Mouse (Mus musculus): ENCODE data around the gene Tet3. TPM values are rescaled to one million over a fixed set of nuclear protein-coding genes. Genes with fewer than 3 reads are reported as not detected.
A peak's percentile ranks its signal among the peaks of the same experiment; 100 is the strongest.

Tet3 gene
- total and polyA plus RNA-seq, 3 experiments: 6.2 to 23.6 (median 13.7) TPM

DNA sequence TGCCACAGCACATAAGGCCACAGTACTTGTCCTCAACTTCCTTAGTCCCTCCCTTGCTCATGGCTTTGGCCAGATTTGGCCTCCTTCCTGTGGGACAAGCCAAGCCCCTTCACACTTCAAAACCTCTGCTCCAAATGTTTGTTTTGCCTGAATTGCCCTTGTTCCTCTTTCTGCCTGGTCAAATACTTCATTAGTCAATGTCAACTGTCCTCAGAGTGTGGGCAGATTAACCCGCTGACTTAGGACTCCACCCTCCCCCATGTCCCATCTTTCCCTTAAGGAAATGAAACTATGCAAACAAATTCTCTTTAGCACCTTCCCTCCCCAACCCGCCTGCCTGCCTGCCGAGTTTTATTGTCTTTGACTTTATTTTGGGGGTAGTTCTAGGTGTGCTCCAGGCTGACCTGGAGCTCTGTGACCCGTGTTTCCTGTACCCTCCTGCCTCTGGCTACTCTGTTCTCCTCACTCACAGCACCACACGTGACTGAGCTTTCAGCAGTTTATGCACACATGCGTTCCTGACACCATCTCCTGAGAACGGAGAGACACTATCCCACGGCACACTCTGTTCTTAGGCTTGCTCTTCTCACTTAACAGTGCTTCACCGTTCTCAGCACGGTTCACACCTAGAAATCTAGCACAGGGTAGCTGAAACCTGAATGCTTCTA lies 23.7 kb upstream of the Tet3 start:
- Histone ChIP-seq H3K4me1 (ENCODE audit: control insufficient read depth, insufficient read depth, low read length) (peaks cover 3% of the 10 kb centered on the region), H3K27me3 (ENCODE audit: control insufficient read depth, insufficient read depth, low read length) (no peaks in the 10 kb centered on the region), H3K9ac (ENCODE audit: low read depth, low read length) (no peak overlapping the region), H3K79me2 (replicated peaks; ENCODE audit: control insufficient read depth, insufficient read depth, low read length) (no peaks in the 10 kb centered on the region), H3K27ac (no peak overlapping the region), H3K4me3 (no peak overlapping the region), H3K36me3 (ENCODE audit: control insufficient read depth, insufficient read depth, low read length) (no peaks in the 10 kb centered on the region)
- 64% methylated on average over 10 of the region's 10 CpGs for WGBS
- intact Hi-C loops (cut with DNase I): no loop called here
- peak in 1 of 2 experiments; percentile 46 for DNase-seq
- TF ChIP-seq EP300 (IDR thresholded peaks at IDR 0.05; ENCODE audit: insufficient read depth, low read depth, low read length) (no peak), CTCF (IDR thresholded peaks at IDR 0.05) (no peak), POLR2A (IDR thresholded peaks at IDR 0.05; ENCODE audit: insufficient read depth, low read depth, low read length) (no peak)

DNA sequence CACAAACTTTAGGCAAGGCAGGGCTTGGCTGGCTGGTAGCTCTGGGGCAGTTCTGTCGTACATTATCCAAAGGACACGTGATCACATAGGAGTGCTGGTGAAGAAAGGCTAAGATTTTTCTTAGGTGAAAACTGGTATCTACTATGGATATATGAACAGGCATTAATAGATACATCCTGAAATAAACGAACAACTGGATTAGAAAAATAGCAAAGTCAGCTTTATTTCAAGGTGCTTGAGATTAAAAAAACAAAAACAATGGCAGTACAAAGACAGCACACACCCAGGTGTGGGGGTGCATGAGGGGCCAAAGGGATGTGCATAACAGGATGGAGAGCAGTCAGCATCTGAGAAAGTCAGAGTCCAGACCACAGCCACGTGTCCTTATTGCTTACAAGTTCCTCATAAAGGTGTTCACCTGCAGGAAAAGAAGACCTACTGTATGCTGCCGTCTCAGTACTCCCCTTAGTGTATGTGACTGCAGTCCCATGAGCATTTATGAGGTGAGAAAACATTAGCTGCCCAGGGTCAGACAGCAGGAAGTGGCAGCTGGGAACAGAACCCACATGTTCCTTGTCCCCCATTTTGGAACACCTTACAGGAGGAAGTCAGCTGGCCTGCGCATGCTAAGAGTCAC lies 21.3 kb upstream of the Tet3 start:
- H3K4me1 ChIP-seq (ENCODE audit: control insufficient read depth, insufficient read depth, low read length): peaks cover 1% of the 10 kb centered on the region; the same call in 1 of the 2 replicates
- TF ChIP-seq EP300 (IDR thresholded peaks at IDR 0.05; ENCODE audit: insufficient read depth, low read depth, low read length) (no peak), CTCF (IDR thresholded peaks at IDR 0.05) (no peak), POLR2A (IDR thresholded peaks at IDR 0.05; ENCODE audit: insufficient read depth, low read depth, low read length) (no peak)
- H3K4me3 ChIP-seq: no peak overlapping the region
- intact Hi-C loops (cut with DNase I): no loop called here
- no peak overlapping the region for H3K27ac ChIP-seq
- WGBS: 88% methylated on average over 6 of the region's 6 CpGs
- no peaks in the 10 kb centered on the region for H3K36me3 ChIP-seq (ENCODE audit: control insufficient read depth, insufficient read depth, low read length)
- H3K9ac ChIP-seq (ENCODE audit: low read depth, low read length): no peak overlapping the region
- H3K79me2 ChIP-seq (replicated peaks; ENCODE audit: control insufficient read depth, insufficient read depth, low read length): no peaks in the 10 kb centered on the region
- DNase-seq: no peak
- no peaks in the 10 kb centered on the region for H3K27me3 ChIP-seq (ENCODE audit: control insufficient read depth, insufficient read depth, low read length)

DNA sequence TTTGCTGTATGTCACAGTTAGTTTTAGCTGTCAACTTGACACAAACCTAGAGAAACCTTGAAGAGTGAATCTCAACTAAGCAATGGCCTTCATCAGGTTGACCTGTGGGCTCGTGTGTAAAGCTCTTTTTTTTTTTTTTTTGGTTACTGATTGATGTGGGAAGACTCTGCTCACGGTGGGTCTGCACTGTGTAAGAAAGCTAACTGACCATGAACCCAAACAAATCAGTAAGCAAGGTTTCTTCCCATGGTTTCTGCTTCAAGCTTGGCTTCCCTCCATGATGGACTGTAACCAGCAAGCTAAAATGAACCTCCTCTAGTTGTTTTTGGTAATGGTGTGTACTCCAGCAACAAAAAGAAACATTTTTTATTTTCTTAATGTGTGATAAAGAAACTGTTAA lies 20.3 kb upstream of the Tet3 start:
- Histone ChIP-seq H3K9ac (ENCODE audit: low read depth, low read length) (no peak overlapping the region), H3K4me1 (ENCODE audit: control insufficient read depth, insufficient read depth, low read length) (peaks cover 1% of the 10 kb centered on the region; the same call in 1 of the 2 replicates), H3K79me2 (replicated peaks; ENCODE audit: control insufficient read depth, insufficient read depth, low read length) (no peaks in the 10 kb centered on the region), H3K27me3 (ENCODE audit: control insufficient read depth, insufficient read depth, low read length) (no peaks in the 10 kb centered on the region), H3K4me3 (no peak overlapping the region), H3K27ac (no peak overlapping the region), H3K36me3 (ENCODE audit: control insufficient read depth, insufficient read depth, low read length) (no peaks in the 10 kb centered on the region)
- intact Hi-C loops (cut with DNase I): no loop called here
- TF ChIP-seq EP300 (IDR thresholded peaks at IDR 0.05; ENCODE audit: insufficient read depth, low read depth, low read length) (no peak), POLR2A (IDR thresholded peaks at IDR 0.05; ENCODE audit: insufficient read depth, low read depth, low read length) (no peak), CTCF (IDR thresholded peaks at IDR 0.05) (no peak)
- DNase-seq: no peak
- 84% methylated on average over 2 of the region's 2 CpGs for WGBS

DNA sequence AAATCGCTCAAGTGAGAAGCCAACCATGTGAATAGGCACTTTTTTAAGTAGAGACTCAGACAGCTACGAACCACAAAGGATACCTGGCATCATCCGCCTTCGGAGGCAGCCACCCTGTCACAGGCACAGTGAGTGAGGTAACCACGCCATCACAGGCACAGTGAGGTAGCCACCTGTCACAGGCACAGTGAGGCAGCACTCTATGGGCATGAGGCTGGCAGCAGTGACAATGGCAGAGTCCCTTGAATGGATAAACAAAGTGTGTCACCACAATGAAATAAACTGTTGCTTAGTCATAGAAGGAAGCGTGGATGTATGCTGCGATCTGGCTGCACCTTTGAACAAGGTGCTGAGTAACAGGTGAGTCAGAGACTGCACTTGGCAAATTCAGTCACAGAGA lies 19.7 kb upstream of the Tet3 start:
- no peak for DNase-seq
- peaks cover 1% of the 10 kb centered on the region; the same call in 1 of the 2 replicates for H3K4me1 ChIP-seq (ENCODE audit: control insufficient read depth, insufficient read depth, low read length)
- H3K27ac ChIP-seq: no peak overlapping the region
- no peaks in the 10 kb centered on the region for H3K79me2 ChIP-seq (replicated peaks; ENCODE audit: control insufficient read depth, insufficient read depth, low read length)
- intact Hi-C loops (cut with DNase I): no loop called here
- H3K27me3 ChIP-seq (ENCODE audit: control insufficient read depth, insufficient read depth, low read length): no peaks in the 10 kb centered on the region
- 97% methylated on average over 7 of the region's 7 CpGs for WGBS
- TF ChIP-seq CTCF (IDR thresholded peaks at IDR 0.05): no peak
- TF ChIP-seq POLR2A (IDR thresholded peaks at IDR 0.05; ENCODE audit: insufficient read depth, low read depth, low read length): no peak
- TF ChIP-seq EP300 (IDR thresholded peaks at IDR 0.05; ENCODE audit: insufficient read depth, low read depth, low read length): no peak
- no peaks in the 10 kb centered on the region for H3K36me3 ChIP-seq (ENCODE audit: control insufficient read depth, insufficient read depth, low read length)
- H3K9ac ChIP-seq (ENCODE audit: low read depth, low read length): no peak overlapping the region
- H3K4me3 ChIP-seq: no peak overlapping the region

DNA sequence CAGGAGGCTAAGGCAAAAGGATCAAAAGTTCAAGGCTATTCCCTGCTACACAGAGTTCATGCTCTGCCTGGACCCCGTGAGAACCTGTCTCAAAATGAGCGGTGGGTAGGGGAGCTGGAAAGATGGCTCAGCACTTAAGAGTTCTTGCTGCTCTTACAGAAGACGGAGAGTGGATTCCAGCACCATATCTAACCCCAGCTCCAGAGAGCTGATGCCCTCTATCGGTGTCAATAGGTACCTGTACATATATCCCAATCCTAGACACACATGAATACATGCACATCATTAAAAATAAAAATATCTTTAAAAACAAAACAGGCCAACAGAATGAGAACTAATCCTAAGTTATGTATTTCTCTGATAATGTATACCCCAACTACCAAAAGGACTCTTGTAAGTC lies 19.3 kb upstream of the Tet3 start:
- 71% methylated on average over 4 of the region's 4 CpGs for WGBS

DNA sequence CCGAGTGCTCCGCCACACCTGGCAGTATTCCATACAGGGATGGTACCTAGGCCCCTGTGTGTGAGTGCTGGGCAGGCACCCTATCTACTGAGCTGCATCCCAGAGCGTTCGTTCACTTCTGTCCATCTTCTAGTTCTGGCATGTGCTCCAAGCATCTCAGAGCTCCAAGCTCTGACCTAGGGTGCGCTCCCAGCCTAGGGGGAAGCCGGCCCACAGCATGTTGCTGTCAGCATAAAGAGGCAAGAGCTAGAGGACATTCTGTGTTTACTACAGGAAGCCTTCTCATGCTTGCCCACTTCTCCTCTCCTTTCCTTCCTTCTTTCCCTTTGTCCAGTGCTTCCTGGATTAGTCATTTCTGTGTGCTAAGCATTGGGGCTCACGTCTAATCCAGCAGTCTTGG lies 16.5 kb upstream of the Tet3 start:
- WGBS: 57% methylated on average over 7 of the region's 7 CpGs
- Histone ChIP-seq H3K4me3 (no peak overlapping the region), H3K79me2 (replicated peaks; ENCODE audit: control insufficient read depth, insufficient read depth, low read length) (no peaks in the 10 kb centered on the region), H3K4me1 (ENCODE audit: control insufficient read depth, insufficient read depth, low read length) (peaks cover 6% of the 10 kb centered on the region), H3K27ac (no peak overlapping the region), H3K27me3 (ENCODE audit: control insufficient read depth, insufficient read depth, low read length) (no peaks in the 10 kb centered on the region), H3K9ac (ENCODE audit: low read depth, low read length) (no peak overlapping the region), H3K36me3 (ENCODE audit: control insufficient read depth, insufficient read depth, low read length) (peaks cover 2% of the 10 kb centered on the region; the same call in 1 of the 2 replicates)
- DNase-seq: peak in 1 of 2 experiments; percentile 34
- TF ChIP-seq POLR2A (IDR thresholded peaks at IDR 0.05; ENCODE audit: insufficient read depth, low read depth, low read length) (no peak), EP300 (IDR thresholded peaks at IDR 0.05; ENCODE audit: insufficient read depth, low read depth, low read length) (no peak), CTCF (IDR thresholded peaks at IDR 0.05) (no peak)
- intact Hi-C loops (cut with DNase I): loop anchor here (2.0 kb wide), 1 partner anchor 33 kb away; no protein-coding TSS in a partner anchor

More for the DNA sequence above, 19.3 kb upstream of the Tet3 start:
- Histone ChIP-seq H3K4me1 (ENCODE audit: control insufficient read depth, insufficient read depth, low read length) (peaks cover 4% of the 10 kb centered on the region), H3K27ac (no peak overlapping the region), H3K27me3 (ENCODE audit: control insufficient read depth, insufficient read depth, low read length) (no peaks in the 10 kb centered on the region), H3K4me3 (no peak overlapping the region), H3K36me3 (ENCODE audit: control insufficient read depth, insufficient read depth, low read length) (no peaks in the 10 kb centered on the region), H3K79me2 (replicated peaks; ENCODE audit: control insufficient read depth, insufficient read depth, low read length) (no peaks in the 10 kb centered on the region), H3K9ac (ENCODE audit: low read depth, low read length) (no peak overlapping the region)
- DNase-seq: no peak
- TF ChIP-seq CTCF (IDR thresholded peaks at IDR 0.05) (peak; percentile 54), POLR2A (IDR thresholded peaks at IDR 0.05; ENCODE audit: insufficient read depth, low read depth, low read length) (no peak)
- intact Hi-C loops (cut with DNase I): no loop called here
